ENCODE assay signal across 23 mouse cellular contexts in genomic region chr6:84778970-84779369, GRCm38 (mm10).
DNase-seq lines count a peak whose midpoint lies in the region; ATAC-seq and TF ChIP-seq lines count a peak whose summit lies in the region.
"Had no signal": no experiment of that assay in that cellular context is flagged by ENCODE, and none has a peak within 500 bp of the region (broad histone marks: within the 10 kb centered on the region; RNA-seq: fewer than 3 reads in every experiment).

No protein-coding gene starts in this region.

- no peak overlapping the region for H3K4me3 ChIP-seq in kidney, postnatal 0 days (replicated peaks; ENCODE audit: low read depth, low read length)
- H3K4me3 ChIP-seq in kidney, embryonic 14.5 days (ENCODE audit: low read length), result no peak overlapping the region
- H3K4me3 ChIP-seq: forebrain, embryonic 13.5 days; layer of hippocampus, adult 2 months; limb, embryonic 10.5 days; liver, embryonic 15.5 days; neural tube, embryonic 15.5 days had no signal

- no peak for ATAC-seq in kidney, postnatal 0 days (replicated peaks; ENCODE audit: low FRiP score, low read depth)
- no peak for ATAC-seq in kidney, embryonic 14.5 days (ENCODE audit: low FRiP score, low TSS enrichment)
- ATAC-seq: forebrain, embryonic 13.5 days; intestine, postnatal 0 days; lung, postnatal 0 days had no signal

- peak; percentile 4 for DNase-seq in heart, postnatal 4 days
- DNase-seq in heart, postnatal 25 days (ENCODE audit: low spot score), result no peak
- peak; percentile 68 for DNase-seq in kidney, postnatal 0 days (ENCODE audit: low spot score)
- peak; percentile 36 for DNase-seq in 416B (ENCODE audit: low read depth)
- peak; percentile 13 for DNase-seq in brain, embryonic 14.5 days (ENCODE audit: low read depth)
- no peak for DNase-seq in retina, embryonic 14.5 days (ENCODE audit: low spot score)
- DNase-seq: adrenal gland, postnatal 14 days; cerebellum, adult 11 months; cerebellum, adult 9-11 months; heart, postnatal 10 days; liver; thymus, adult 18-20 months; thymus, postnatal 36 days had no signal

- H3K9ac ChIP-seq in kidney, postnatal 0 days (ENCODE audit: low read depth, low read length), result no peak overlapping the region
- H3K9ac ChIP-seq in kidney, embryonic 14.5 days (ENCODE audit: low read depth, low read length), result no peak overlapping the region
- H3K9ac ChIP-seq: forebrain, embryonic 13.5 days; liver, embryonic 15.5 days; neural tube, embryonic 15.5 days had no signal

- no peak overlapping the region for H3K27ac ChIP-seq in kidney, postnatal 0 days
- H3K27ac ChIP-seq in kidney, embryonic 14.5 days (ENCODE audit: low read depth, low read length), result no peak overlapping the region
- H3K27ac ChIP-seq: forebrain, embryonic 13.5 days; layer of hippocampus, adult 2 months; limb, embryonic 10.5 days; liver, embryonic 15.5 days; neural tube, embryonic 15.5 days had no signal

- no peaks in the 10 kb centered on the region for H3K36me3 ChIP-seq in kidney, postnatal 0 days (ENCODE audit: insufficient read depth, low read length)
- H3K36me3 ChIP-seq in kidney, embryonic 14.5 days (ENCODE audit: control insufficient read depth, insufficient read depth, low read length), result no peaks in the 10 kb centered on the region
- H3K36me3 ChIP-seq: limb, embryonic 10.5 days; liver, embryonic 15.5 days; neural tube, embryonic 15.5 days had no signal

- WGBS in kidney, postnatal 0 days, result 62% methylated on average over 5 of the region's 5 CpGs
- WGBS in kidney, embryonic 14.5 days, result 55% methylated on average over 5 of the region's 5 CpGs

- TF ChIP-seq CTCF in kidney, postnatal 0 days (IDR thresholded peaks at IDR 0.05; ENCODE audit: low read depth), result no peak
- TF ChIP-seq CTCF in brain, embryonic 14.5 days (IDR thresholded peaks at IDR 0.05; ENCODE audit: borderline replicate concordance, extremely low read depth, insufficient read depth, insufficient read length), result no peak

- H3K4me1 ChIP-seq in kidney, postnatal 0 days (replicated peaks; ENCODE audit: insufficient read depth, low read length), result no peaks in the 10 kb centered on the region
- H3K4me1 ChIP-seq in kidney, embryonic 14.5 days (ENCODE audit: control insufficient read depth, insufficient read depth, low read length), result no peaks in the 10 kb centered on the region; the same call in 1 of the 2 replicates
- H3K4me1 ChIP-seq: limb, embryonic 10.5 days; liver, embryonic 15.5 days had no signal

- TF ChIP-seq POLR2A in brain, embryonic 14.5 days (IDR thresholded peaks at IDR 0.05; ENCODE audit: borderline replicate concordance, extremely low read depth, insufficient read depth, insufficient read length, poor library complexity, severe bottlenecking), result no peak

- no peaks in the 10 kb centered on the region for H3K9me3 ChIP-seq in kidney, postnatal 0 days (replicated peaks; ENCODE audit: low read length)
- no peaks in the 10 kb centered on the region for H3K9me3 ChIP-seq in kidney, embryonic 14.5 days (ENCODE audit: control insufficient read depth, low read length)
- H3K9me3 ChIP-seq: forebrain, embryonic 13.5 days; limb, embryonic 10.5 days; liver, embryonic 15.5 days; neural tube, embryonic 15.5 days had no signal

- H3K27me3 ChIP-seq in kidney, postnatal 0 days (ENCODE audit: insufficient read depth, low read length), result no peaks in the 10 kb centered on the region
- H3K27me3 ChIP-seq in kidney, embryonic 14.5 days (ENCODE audit: control insufficient read depth, insufficient read depth, low read length), result no peaks in the 10 kb centered on the region
- H3K27me3 ChIP-seq: forebrain, embryonic 13.5 days; liver, embryonic 15.5 days; neural tube, embryonic 15.5 days had no signal

- intact Hi-C loops in heart, postnatal 25 days (cut with DNase I), result no loop called here

- no peak overlapping the region for H3K4me2 ChIP-seq in kidney, postnatal 0 days (ENCODE audit: low read length)
- no peak overlapping the region for H3K4me2 ChIP-seq in kidney, embryonic 14.5 days (replicated peaks; ENCODE audit: low read depth, low read length)
- H3K4me2 ChIP-seq: forebrain, embryonic 13.5 days; heart, embryonic 11.5 days; liver, embryonic 15.5 days; midbrain, embryonic 11.5 days; neural tube, embryonic 15.5 days had no signal

Comparison
In these comparisons a context has a peak if more than half of its experiments do, and no peak if none do; other contexts are left out.
1. DNase-seq: peak in heart, postnatal 4 days (single experiment), kidney, postnatal 0 days (single experiment), 416B (single experiment) and brain, embryonic 14.5 days (single experiment); none in heart, postnatal 25 days (single experiment) and retina, embryonic 14.5 days (single experiment).